Mouse (Mus musculus) 3134 (cell line): ENCODE results near the gene Arntl2.
"Not testable (repeated sequence)": the region's sequence is repeated elsewhere in the genome, so short reads cannot be mapped to it uniquely, and the experiment has no call there.

ENCODE experiments used
- DNase-seq: peaks from one replicate; pipeline ENCODE4 v3.0.0-alpha.2; 2011; ENCODE audit warnings: low spot score; ENCODE audit not compliant: insufficient read length; ENCODE audit errors: extremely low read depth

The Arntl2 gene

DNA sequence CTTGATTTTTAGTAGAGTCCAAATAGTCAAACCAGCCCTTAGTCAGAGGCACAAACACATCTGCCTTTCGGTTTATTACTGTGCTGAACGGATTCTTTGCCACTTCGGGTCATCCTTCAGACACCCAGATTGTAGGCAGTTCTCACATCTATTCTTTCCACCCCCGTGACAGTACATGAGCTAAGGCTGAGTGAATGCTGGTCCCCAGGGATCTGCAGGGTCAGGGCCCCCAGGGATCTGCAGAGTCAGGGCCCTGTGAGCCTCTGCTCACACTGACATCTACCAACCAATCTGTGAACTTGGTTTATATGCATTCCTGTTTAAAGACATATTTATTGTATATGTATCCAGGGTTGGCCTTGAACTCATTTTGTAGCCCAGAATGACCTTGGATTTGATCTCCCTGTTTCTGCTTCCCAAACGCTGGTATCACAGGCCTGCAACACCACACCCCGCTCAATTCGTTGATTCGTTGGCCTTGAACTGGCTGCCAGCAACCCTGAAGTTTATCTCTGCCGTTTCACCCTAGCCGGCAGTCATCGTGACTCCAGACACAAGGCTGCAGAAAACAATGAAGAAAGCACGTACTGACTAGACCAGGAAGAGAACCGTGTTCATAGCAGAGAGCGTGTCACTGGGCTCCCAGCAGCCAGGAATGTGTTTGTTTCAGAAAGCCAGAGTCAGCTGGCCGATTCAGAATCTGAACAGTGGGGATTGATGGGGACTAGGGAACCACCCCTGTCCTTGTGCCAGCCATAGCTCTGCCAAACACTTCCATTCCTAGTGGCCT, 50.3 kb downstream of the Arntl2 start:
- DNase-seq: no peak

DNA sequence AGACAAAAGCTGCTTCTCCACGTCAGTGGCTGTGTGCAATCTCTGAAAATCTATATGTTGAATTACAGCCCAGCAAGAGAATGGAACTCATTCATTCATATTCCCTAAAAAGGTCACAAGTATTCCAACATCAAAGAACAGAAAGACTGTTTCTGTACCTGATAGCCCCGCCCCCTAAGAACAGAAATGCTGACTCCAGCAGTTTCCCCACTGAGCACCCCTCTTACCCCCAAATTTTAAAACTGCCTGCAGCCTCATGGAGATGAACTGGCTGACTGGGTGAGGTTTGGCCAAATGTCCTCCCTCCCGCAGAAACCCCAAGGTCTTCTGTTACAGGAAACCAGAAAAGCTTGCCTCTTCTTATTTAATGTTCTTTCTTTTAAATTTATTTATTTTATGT, 51.5 kb downstream of the Arntl2 start:
- DNase-seq: no peak

DNA sequence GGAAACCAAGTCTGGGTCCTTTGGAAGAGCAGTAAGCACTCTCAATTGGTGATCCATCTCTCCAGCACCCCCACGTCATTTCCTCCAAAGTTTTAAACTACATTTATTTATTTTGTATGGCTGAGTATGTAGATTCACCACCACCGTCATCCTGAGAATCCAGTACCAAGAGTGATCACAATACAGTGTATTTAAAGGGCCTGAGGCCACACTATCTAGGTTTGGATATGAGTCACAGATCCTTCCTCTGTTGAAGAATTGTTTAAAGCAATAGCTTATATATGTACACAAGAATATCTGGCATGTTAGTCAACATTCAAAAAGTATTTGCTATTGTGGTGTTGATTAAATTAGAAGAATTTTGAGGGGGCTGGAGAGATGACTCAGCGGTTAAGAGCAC, 52.4 kb downstream of the Arntl2 start:
- DNase-seq: no peak

DNA sequence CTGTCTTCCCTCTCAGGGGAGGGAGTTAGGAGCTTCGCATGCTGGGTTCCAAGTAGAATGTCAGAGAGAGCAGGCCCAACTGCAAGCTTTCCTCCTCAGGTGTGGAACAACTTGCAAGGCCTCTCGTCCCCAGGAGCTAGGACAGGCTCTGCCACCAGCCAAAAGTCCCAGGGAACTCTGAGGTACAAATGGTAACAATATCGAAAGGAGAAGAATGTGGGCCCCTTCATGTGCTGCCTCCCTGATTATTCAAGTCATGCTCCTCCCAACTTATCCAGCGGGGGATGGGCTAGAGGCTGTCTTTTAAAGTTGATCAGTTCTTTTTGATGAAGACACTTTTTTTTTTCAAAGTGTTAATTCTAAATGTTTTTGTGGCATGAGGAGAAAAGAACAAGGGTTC, 54.2 kb downstream of the Arntl2 start, which contains the start of gene Smco2:
Smco2 (plus strand) TSS at position 55 of the 400 bp plus-strand sequence.
- no peak for DNase-seq

DNA sequence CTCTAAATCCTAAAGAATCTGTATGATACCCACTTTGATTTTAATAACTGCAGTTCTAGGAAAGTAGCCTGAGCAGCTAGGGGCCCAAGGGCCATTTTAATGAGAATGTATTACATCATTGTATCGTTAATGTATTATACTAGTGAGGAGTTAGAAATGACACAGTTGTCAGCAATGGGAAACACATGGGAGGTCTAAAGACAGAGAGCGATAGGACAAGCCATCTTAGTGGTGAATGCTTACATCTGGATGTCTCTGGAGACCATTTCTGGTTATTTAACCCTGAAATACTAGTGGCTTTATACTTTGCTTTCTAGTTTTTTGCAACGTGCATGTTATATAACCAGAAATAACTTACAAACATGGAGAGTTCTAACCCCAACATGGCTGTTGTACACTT, 56.1 kb downstream of the Arntl2 start:
- no peak for DNase-seq

DNA sequence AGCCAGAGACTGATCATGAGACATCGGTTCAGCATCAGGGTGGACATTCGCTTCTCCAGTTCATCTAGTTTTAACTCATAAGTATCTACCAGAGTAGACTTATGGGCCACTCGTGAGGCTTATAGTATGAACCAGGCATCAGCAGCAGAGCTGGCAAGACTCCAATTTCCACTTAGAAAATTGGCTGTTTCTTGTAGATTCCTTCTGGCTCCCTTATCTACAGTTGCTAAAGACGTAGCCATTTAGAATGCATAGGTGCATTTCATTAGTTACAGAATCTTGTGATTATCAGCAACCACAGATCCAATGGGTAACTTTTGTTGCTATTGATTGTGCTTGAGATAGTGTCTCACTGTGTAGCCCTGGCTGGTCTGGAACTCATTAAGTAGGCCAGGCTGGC, 56.9 kb downstream of the Arntl2 start:
- no peak for DNase-seq

DNA sequence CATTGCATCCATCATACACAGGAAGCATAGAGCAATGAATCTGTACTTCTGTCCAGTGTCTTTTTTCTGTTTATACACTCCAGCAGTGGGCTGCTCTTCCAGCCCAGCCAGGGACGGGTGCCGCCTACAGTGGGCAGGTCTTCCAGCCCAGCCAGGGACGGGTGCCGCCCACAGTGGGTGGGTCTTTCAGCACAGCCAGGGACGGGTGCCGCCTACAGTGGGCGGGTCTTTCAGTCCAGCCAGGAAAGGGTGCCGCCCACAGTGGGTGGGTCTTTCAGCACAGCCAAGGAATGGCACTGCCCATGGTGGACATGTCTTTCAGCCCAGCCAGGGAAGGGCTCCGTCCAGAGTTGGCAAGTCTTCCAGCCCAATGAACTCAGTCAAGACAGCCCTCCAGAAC, 59.3 kb downstream of the Arntl2 start:
- peak; percentile 81 for DNase-seq

DNA sequence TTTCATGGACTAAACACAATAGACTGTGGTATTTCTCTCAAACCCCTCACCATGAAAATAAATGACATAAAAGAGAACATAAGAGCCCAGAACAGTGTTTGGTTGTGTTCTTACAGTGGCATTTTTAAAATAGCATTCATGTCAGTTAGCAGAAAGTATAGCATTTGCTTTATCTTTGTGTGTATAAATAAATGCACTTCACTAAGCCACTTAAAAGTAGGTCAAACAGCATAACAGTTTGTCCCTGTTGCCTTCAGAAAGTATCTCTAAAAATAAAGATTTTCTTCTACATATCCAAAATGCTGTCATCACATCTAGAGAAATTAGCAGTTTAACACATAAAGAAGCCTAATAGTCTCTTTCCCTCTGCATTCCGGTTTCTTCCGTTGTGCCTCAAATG, 61.5 kb downstream of the Arntl2 start:
- no peak for DNase-seq

DNA sequence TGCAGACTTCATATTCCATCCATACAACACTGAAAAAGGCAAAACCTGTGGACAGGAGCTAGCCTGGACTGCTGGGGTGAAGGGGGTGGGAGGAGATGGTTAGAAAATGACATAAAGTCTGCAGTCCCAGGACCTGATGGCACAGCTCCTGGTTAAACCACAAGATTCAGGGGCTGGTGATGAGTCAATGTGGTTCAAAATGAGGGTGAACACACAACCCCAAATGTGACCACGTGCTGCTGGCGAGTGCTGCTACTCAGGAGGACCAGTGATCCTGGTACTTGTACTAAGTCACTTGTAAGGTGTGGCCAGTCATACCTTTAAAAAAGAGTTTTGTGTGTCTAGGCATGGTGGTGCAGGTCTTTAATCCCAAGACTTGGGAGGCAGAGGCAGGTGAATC, 67.3 kb downstream of the Arntl2 start:
- DNase-seq: peak; percentile 61

DNA sequence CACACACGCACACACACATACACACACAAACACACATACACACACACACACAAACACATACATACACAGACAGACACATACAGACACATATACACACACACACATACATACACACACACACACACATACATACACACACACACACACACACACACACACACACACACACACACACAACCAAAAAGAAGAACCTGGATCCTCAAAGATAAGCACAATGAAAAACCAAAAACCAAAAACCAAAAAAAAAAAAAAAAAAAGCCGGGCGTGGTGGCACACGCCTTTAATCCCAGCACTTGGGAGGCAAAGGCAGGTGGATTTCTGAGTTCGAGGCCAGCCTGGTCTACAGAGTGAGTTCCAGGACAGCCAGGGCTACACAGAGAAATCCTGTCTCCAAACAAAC, 68.5 kb downstream of the Arntl2 start:
- DNase-seq: not testable (repeated sequence)

DNA sequence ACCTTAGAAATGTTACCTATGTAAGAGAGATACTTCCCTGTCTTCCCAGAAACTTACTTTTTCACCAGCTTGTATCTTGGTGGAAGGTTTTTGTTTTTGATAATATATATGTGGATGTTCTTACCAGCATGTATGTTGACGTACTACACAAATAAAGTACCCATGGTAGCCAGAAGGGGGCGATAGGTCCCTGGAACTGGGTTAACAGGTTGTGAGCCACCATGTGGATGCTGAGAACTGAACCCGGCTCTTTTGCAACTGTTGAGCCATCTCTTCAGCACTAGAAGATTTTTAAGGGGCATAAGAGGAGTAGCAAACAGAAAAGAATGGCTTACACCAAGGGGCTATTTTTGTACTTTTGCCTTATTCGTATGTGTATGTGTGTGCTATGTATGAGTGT, 69.8 kb downstream of the Arntl2 start:
- no peak for DNase-seq

DNA sequence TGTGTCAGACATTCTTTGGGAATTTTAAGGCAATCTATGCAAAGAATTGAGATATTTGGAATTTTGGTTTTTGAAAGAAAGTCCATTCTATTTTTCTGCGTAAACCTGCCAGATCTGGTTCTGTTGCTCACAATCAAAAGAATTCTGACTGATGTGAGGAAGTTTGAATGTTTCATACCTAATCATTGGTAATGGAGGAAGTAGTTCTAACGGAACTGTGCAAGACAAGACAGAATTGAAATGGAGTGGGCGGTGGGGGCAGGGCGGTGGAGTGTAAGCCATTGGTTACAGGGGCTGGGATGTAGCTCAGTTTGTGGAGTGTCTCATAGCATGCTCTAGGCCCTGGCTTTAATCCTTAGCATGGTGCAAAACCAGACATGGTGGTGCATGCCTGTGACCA, 76.1 kb downstream of the Arntl2 start:
- no peak for DNase-seq

DNA sequence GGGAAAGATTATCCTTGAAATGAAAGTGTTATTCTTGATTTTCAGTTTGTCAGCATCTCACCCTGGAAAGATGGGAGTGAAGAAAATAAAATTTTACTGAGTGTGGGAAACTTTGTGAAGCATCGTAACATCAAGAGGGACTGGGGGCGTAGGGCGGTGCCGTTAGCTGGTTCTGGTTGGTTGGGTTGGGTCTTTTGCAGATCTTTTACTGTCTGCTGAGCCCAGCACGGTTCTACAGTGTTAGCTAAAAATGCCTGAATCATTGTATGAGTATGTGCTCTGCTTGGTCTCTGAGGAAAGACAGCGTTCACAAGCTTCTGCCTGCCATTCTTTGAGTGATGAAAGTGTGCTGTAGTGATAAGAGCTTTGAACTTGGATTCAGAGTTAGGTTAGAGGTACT, 78.6 kb downstream of the Arntl2 start:
- DNase-seq: no peak

DNA sequence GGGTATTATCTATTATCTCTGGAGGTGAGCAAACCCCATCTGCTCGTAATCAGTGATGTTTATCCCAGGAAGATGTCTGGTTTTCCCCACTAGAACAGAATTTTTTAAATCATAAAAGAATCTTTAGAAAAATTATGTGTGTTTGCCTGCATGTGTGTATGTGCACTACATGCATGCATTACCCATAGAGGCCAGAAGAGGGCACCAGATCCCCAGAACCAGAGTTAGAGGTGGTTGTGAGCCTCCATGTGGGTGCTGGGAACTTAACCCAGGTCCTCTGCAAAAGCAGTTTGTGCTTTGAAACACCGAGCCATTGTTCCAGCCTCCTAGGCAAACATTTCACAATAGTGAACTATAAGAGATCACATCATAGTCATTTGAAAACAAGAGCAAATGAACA, 81.0 kb downstream of the Arntl2 start:
- no peak for DNase-seq

DNA sequence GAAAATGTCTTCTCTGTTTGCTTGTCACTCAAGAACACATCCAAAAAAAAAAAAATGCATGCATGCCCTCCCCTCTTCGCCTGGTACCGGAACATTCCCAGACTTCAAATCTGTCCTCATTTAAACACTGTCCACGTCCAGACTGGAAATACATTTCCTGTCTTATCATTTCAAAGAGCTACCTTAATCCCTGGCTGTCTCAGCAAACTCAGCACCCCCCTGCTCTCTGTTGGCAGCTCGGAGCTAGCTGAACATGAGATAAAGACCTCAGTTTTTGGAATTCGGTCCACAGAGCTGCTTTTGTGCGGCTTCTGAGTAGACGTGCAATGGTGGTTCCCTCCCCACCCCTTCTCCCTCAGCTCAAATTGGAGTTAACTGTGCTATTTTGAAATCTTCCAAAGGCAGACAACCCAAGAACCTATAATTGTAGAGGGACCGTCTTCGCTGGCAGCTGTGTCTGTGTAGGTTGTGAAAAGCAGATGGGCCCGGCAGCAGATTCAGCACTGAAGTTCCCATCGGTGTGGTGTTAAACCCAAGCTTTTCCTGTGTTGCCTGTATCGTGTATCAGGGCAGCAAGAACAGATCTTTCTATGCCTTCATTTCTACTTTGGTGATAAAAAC, 81.7 kb downstream of the Arntl2 start:
- no peak for DNase-seq

DNA sequence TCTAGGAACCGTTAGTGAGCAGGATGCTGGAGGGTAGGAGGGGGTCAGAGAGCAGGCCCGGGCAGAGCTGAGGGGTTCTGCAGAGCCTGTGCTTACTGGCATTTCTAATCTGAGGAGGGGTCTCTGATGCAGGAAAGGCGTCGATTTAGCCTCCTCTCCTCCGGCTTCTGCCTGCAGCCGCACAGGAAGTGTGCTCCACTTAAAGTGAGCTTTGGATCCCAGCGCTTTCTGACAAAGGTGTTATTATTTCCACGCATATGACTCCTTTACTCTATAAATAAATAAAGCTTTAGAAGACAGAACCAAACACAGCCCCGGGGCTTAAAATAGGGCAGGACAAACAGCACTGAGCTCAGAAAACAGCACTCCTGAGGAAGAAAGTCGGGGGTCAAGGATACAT, 83.1 kb downstream of the Arntl2 start:
- DNase-seq: no peak

DNA sequence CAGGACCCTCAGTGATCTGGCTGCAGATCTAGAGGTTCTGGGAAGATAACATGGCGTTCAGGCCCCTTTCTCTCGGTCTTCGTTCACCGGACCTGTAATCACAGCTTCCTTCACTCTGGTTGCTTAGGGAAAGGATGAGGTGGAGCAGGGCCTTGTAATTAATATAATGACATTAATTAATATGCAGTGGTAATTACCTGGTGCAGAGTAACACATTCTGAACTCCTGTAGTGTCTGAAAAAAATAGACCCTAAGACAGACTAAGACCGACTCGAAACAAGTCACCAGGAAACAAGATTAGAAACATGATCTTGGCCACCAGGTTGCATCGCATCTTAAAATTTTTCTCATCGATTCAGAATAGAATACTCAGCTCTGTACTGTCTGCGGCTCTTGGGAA, 84.0 kb downstream of the Arntl2 start:
- no peak for DNase-seq

DNA sequence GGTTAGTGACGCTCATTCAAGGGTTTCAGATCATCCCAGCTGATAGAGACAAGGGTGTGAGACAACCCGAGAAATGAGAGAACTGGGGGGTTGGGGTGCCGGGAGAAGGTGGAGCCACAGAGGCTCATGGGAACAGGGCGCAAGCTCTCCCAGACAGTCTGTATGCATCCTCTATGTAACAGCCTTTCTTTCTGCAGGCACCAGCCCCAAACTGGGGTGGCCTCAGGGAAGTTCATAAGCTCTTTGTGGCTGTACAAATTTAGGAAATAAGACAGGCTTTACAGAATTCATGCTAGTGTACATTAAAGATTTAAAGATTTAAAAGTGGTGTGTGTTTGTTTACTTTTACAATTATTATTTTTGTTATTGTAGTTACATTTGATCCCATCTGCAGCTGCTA, 84.4 kb downstream of the Arntl2 start:
- DNase-seq: no peak

DNA sequence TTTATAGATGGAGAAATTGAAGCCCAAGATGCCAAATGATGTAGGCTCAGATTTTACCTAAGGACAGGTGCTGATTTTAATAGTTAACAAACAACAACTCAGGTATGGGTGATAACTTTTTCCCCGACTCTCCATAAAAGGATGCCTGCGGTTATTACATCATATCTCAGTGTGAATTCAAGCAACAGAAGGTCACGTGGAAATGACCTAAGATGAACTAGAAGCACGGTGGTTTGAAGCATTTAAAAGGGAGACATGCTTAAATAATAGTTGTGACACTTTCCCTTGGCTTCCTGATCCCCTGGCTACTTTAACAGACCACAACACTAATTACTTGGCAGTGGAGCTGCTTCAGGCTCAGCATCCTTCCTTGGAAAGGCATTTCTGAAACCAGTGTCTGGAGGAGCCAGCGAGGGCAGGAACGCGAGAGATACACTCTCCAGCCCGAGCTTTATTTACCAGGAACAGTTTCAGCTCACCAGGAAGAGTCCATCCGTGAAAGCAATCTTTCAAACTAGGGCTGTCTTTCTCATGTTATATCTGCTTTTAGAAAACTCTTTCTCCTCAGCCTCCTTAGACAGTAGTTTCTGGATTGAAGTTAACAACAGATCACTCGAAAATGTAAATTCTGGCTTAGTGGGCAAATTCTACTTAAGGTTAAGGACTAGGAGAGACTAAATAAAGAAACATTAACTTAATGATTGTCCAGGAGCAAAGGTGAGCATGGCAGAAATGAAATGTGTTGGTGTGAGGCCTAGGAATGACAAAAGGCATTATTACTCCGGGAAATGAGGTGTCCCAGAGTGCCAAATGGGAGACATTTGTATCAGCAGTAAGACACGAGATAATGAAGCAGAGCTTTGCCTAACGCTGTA, 86.3 kb downstream of the Arntl2 start:
- DNase-seq: no peak
